Mouse (Mus musculus): ENCODE results near the gene Tnni3k. TPM values are rescaled to one million over a fixed set of nuclear protein-coding genes. Genes with fewer than 3 reads are reported as not detected.

The Tnni3k gene
- 0.39 and 0.49 TPM in 2 replicates for polyA plus RNA-seq (2021; fragmentation: Nextera tagmentation)
- long read RNA-seq, experiment 1, partial matches to known transcripts: 0 of 2 reads
- long read RNA-seq, experiment 1, other reads (novel, unspliced or antisense): 2 of 2 reads
- long read RNA-seq, experiment 2, partial matches to known transcripts: 0 of 4 reads
- long read RNA-seq, experiment 2, other reads (novel, unspliced or antisense): 4 of 4 reads

DNA sequence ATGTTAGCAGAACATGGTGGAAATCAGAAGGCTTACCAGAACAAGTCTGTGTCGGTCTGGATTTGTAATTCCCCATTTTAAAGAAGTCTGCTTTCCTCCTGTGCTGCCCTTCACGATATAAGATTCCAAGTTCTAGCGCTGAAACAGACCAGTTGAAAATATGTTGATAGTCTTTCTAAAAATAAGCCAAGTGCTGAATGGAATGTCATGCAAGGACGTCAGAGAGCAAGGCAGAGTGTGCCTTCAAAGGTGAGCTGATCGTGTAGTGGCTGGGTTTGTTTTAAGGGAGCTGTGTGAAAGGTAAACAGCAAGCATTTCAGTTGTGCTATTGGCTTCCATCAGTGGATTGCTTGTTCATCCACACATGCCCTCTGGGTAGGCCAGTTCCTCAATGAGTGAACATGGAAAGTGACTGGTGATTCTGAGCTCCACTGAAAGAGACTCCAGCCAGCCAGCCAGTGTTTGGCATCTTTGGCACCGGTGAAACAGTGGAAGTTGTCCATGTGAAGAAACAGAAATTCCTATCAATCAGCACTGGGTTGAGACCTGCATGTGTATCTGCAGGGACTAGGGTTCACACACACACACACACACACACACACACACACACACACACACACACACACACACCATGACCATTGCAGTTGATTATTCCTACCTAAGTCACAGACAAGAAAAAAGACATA is at the start of gene Tnni3k:
Gene Tnni3k, minus strand, starts transcription at position 177 of the 686 bp plus-strand sequence.

GRCm38 (mm10) chr3:155093116-155093956 is 38.1 kb upstream of the Tnni3k start, which contains the start of the genes Fpgt and Lrriq3:
Gene Fpgt, minus strand, starts transcription at chr3:155093403.
Gene Lrriq3, plus strand, starts transcription at chr3:155093434.

Other genes with a start within 250 kb of the Tnni3k start
- 18.5 and 19.3 TPM in 2 replicates for gene Fpgt, start 38.0 kb upstream of the Tnni3k start, polyA plus RNA-seq (2021; fragmentation: Nextera tagmentation)
- 0.54 and 0.73 TPM in 2 replicates for gene Lrriq3, start 38.0 kb upstream of the Tnni3k start, polyA plus RNA-seq (2021; fragmentation: Nextera tagmentation)

Measured in layer of hippocampus, adult 6 months (tissue).